Mouse (Mus musculus) heart, postnatal 0 days (tissue): ENCODE data around the gene Gapt.

Source experiments
- CTCF ChIP-seq: IDR thresholded peaks from 2 replicates; pipeline ENCODE4 v1.5.1; 2016; ENCODE audit warnings: antibody characterized with exemption, control low read depth, low read depth
- EP300 ChIP-seq: IDR thresholded peaks from 2 replicates; pipeline ENCODE4 v1.6.1; 2016; ENCODE audit warnings: antibody characterized with exemption, low read depth

- no peak for TF ChIP-seq CTCF
- no peak for TF ChIP-seq EP300
Measured at GRCm38 (mm10) chr13:110384514-110384913, 27.5 kb upstream of the Gapt start.
